Mouse (Mus musculus) thymus, adult 2 months (tissue): Measurements from ENCODE around the gene Thsd7b. TPM values are rescaled to one million over a fixed set of nuclear protein-coding genes. Genes with fewer than 3 reads are reported as not detected.

Experiments used
- DNase-seq: peaks from one replicate; pipeline ENCODE4 v3.0.0; 2021
- H3K27ac ChIP-seq: fragments of 200-500 bp; 2 replicates; pipeline ENCODE4 v1.5.1; 2012; ENCODE audit warnings: low read length, control low read depth; ENCODE audit not compliant: control insufficient read depth, insufficient read depth
- H3K27me3 ChIP-seq: fragments of 200-500 bp; 2 replicates; pipeline ENCODE4 v1.6.1; 2012; ENCODE audit warnings: mild to moderate bottlenecking, low read length, moderate library complexity, mixed read lengths; ENCODE audit not compliant: control insufficient read depth, insufficient read depth
- H3K36me3 ChIP-seq: fragments of 200-500 bp; 2 replicates; pipeline ENCODE4 v1.6.1; 2012; ENCODE audit warnings: mild to moderate bottlenecking, low read length, moderate library complexity; ENCODE audit not compliant: control insufficient read depth, insufficient read depth
- H3K4me1 ChIP-seq: fragments of 200-500 bp; replicated peaks from 2 replicates; pipeline ENCODE4 v1.6.1; 2012; ENCODE audit warnings: low read length; ENCODE audit not compliant: control insufficient read depth, insufficient read depth
- H3K4me3 ChIP-seq: fragments of 200-500 bp; 2 replicates; pipeline ENCODE4 v1.5.1; 2012; ENCODE audit warnings: mild to moderate bottlenecking, low read length, control low read depth, moderate library complexity; ENCODE audit not compliant: control insufficient read depth, insufficient read depth
- CTCF ChIP-seq: fragments of 200-500 bp; IDR thresholded peaks from 2 replicates; pipeline ENCODE4 v1.5.1; 2012; ENCODE audit warnings: mild to moderate bottlenecking, control low read depth, low read length, moderate library complexity, borderline replicate concordance; ENCODE audit not compliant: control insufficient read depth, poor library complexity, insufficient read depth; ENCODE audit errors: extremely low read depth
- POLR2A ChIP-seq: fragments of 200-500 bp; IDR thresholded peaks from 2 replicates; pipeline ENCODE4 v1.6.1; 2012; ENCODE audit warnings: mild to moderate bottlenecking, low read length, control low read depth, moderate library complexity; ENCODE audit not compliant: control insufficient read depth, poor library complexity, insufficient read depth; ENCODE audit errors: extremely low read depth
- WGBS: fragments of 180-500 bp; shearing (Covaris S2); methylation state at CpG from one replicate; pipeline ENCODE4 v1.1.7; 2018; 5-methylcytosine and 5-hydroxymethylcytosine counted together
- polyA plus RNA-seq: library from polyadenylated mRNA; depleted of rRNA; stranded (reverse); fragments of >200 nt; gene quantifications from 2 replicates; pipeline ENCODE4 v1.2.3, GENCODE M21; 2012

Gene Thsd7b
- polyA plus RNA-seq, 1 experiment = 0.55 TPM

DNA sequence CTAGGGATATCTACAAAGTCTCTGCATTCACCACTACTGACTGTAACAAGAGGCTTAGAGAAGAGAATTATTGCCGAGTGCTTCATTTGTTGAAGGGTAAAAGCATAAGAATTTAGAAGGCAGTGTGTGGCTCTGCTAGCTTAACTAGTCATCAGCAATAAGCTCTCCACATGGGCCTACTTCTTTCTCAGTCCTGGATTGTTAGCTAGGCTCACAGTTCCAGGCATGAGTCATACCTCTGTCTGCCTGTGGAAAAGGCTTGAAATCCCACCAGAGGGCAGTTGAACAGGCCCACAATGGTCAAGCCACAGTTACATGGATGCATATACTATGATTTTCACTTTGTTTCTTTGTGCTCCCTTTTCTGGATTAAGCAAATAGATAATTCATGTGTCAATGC is 138.5 kb downstream of the Thsd7b start:
- H3K36me3 ChIP-seq = no peaks in the 10 kb centered on the region
- no peak for DNase-seq
- TF ChIP-seq POLR2A (no peak), CTCF (no peak)
- no peaks in the 10 kb centered on the region for H3K4me1 ChIP-seq
- no peak overlapping the region for H3K4me3 ChIP-seq
- whole genome bisulfite sequencing = 93% methylated on average over 1 of the region's 1 CpGs
- H3K27me3 ChIP-seq = no peaks in the 10 kb centered on the region
- H3K27ac ChIP-seq = no peak overlapping the region

DNA sequence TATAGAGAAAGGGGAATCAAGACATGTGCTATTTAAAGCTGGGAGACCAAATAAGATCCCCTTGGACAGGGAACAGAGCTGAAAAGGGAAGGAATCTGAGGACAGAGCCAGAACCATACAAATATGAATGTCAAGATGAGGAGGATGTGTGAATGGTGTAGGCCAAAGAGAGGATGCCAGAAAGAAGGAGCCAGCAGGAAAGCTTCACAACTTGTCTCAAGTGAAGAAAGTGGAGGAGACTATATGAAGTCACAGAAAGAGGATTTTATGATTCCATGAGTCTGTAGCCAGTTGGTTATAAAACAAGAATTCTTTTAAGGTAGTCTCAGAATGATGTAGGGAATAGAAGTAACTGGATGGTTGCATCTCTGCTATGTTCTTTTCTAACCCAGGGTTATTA is 148.5 kb downstream of the Thsd7b start:
- TF ChIP-seq CTCF (no peak), POLR2A (no peak)
- no peak for DNase-seq
- H3K27me3 ChIP-seq = no peaks in the 10 kb centered on the region
- H3K27ac ChIP-seq = no peak overlapping the region
- no peaks in the 10 kb centered on the region for H3K36me3 ChIP-seq
- no peak overlapping the region for H3K4me3 ChIP-seq
- no peaks in the 10 kb centered on the region for H3K4me1 ChIP-seq

DNA sequence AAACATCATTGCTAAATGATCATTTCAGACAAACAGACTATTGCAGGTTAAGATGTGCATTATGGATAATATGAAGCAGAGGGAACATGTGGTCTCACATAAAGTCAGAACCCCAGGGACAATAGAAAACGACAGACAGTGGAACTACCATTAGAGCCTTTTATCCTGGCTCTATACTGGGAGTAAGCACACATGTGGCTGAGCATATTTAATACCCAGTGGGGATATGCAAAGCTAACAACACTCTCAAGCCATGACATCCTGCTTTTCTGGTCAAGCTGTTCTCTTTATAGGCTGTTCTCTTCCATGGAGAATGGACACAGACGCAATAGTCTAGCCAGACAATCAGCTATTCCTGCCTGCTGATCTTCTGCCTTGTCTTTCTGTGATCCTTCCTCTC is 191.3 kb downstream of the Thsd7b start:
- TF ChIP-seq POLR2A (no peak), CTCF (no peak)
- H3K27me3 ChIP-seq = no peaks in the 10 kb centered on the region
- H3K27ac ChIP-seq = no peak overlapping the region
- no peaks in the 10 kb centered on the region for H3K36me3 ChIP-seq
- no peaks in the 10 kb centered on the region for H3K4me1 ChIP-seq
- 84% methylated on average over 2 of the region's 2 CpGs for WGBS
- no peak overlapping the region for H3K4me3 ChIP-seq
- no peak for DNase-seq

DNA sequence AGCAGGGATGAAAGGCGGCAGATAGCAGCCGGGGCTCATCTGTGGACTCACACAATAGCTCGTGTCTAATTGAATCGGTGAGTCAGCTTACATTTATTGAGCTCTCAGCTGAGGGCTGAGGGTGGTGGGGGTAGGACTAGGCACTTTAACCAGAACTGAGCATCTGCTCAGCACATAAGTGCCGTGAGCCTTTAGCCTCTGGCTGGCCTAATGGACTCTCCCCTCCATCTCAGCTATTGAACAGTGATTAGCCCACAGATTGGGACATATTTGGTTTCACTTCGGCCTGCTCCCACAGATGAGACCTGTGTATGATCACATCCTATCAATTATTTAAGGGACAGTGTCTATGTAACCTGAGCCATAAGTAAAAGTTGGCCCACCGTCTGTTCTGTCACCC is 200.4 kb downstream of the Thsd7b start:
- no peak overlapping the region for H3K4me3 ChIP-seq
- DNase-seq = no peak
- no peaks in the 10 kb centered on the region for H3K36me3 ChIP-seq
- H3K27ac ChIP-seq = no peak overlapping the region
- 95% methylated on average over 7 of the region's 7 CpGs for WGBS
- H3K4me1 ChIP-seq = no peaks in the 10 kb centered on the region
- no peak for TF ChIP-seq CTCF
- TF ChIP-seq POLR2A = no peak
- no peaks in the 10 kb centered on the region for H3K27me3 ChIP-seq

DNA sequence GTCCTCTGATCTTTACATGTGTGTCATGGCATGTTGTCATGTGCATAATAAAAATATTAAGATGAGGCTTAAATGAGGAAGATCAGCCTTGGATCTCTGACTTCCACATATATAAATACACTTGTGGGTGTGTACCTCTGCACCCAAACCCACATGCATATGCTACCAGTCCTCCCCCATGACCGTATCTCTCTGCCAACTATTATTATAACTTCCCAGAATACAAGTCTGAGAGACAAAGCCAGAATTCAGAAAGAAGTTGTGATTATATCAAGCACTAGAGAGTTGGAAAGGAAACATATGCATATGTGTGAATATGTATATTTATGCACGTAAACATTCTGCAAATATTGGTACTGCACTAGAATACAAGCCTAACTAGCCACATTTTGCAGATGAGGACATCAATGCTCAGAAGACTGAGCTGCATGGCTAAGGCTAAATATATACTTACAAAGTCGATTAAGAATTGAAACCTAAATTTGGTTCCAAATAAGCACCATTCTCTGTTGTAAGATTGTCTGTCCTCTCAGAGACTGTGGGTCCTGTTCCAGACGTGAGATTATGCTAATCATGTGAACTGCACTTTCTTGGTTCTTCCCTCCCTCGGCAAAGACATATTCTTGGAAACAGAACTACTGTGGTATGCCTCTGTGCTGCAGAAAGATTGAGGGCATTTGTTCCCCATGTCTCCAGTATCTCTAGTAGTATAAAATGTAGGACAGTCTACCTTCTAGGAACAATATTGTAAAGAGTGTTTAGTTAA is 211.3 kb downstream of the Thsd7b start:
- H3K27me3 ChIP-seq = no peaks in the 10 kb centered on the region
- 85% methylated on average over 5 of the region's 5 CpGs for WGBS
- H3K27ac ChIP-seq = no peak overlapping the region
- no peak overlapping the region for H3K4me3 ChIP-seq
- no peak for DNase-seq
- no peaks in the 10 kb centered on the region for H3K36me3 ChIP-seq
- TF ChIP-seq POLR2A = no peak
- TF ChIP-seq CTCF = no peak
- H3K4me1 ChIP-seq = no peaks in the 10 kb centered on the region

DNA sequence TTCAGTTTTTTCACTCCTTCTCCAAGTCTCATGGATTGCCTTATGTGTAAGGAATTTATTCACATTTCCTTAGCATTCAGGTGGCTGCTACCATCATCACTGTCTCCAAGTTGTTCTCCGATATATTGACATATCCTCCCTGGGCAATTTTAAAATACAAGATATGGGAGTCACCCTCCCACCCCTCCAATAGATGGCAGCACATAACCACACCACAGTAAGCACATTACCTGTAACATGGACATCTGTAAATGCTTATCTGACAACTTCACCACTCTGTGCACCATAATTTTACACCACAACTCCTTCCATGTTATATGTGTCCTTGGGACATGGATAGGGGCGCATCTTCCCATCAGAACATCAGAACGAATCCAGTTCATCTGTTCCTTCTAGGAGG is 218.0 kb downstream of the Thsd7b start:
- Histone ChIP-seq H3K27ac (no peak overlapping the region), H3K27me3 (no peaks in the 10 kb centered on the region), H3K4me1 (no peaks in the 10 kb centered on the region), H3K36me3 (no peaks in the 10 kb centered on the region), H3K4me3 (no peak overlapping the region)
- no peak for DNase-seq
- 88% methylated on average over 3 of the region's 3 CpGs for WGBS
- TF ChIP-seq POLR2A = no peak
- TF ChIP-seq CTCF = no peak

DNA sequence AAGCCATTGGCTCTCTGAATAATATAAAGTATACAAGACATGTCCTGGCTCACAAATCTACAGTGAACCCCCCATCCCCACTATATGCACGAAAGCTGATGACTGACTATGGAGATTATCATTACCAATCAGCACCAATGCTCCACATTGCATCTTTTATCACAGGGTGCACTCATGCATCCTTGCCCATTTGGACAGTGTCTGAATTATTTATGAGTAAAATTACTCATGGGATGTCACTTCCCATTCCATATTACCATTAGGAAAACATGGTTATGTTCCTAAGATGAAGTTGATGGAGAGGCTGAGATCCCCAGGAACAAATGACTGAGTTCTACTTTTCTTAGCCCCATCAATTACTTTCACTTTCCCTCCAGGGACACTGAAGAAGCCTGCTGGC is 220.8 kb downstream of the Thsd7b start:
- H3K27ac ChIP-seq = no peak overlapping the region
- no peak for DNase-seq
- no peaks in the 10 kb centered on the region for H3K4me1 ChIP-seq
- TF ChIP-seq POLR2A (no peak), CTCF (no peak)
- no peaks in the 10 kb centered on the region for H3K27me3 ChIP-seq
- 96% methylated on average over 1 of the region's 1 CpGs for WGBS
- no peak overlapping the region for H3K4me3 ChIP-seq
- no peaks in the 10 kb centered on the region for H3K36me3 ChIP-seq
